Mouse (Mus musculus) embryonic facial prominence, embryonic 13.5 days (tissue): ENCODE data around the gene Slc25a22. TPM values are rescaled to one million over a fixed set of nuclear protein-coding genes. Genes with fewer than 3 reads are reported as not detected.

ENCODE experiments used
- ATAC-seq: fragments of 200-750 bp; cut with Nextera tagmentation; 2 replicates; pipeline ENCODE4 v1.8.0; 2017; ENCODE audit warnings: low read depth; ENCODE audit not compliant: insufficient number of reproducible peaks, insufficient read depth, low FRiP score, low TSS enrichment
- H3K27ac ChIP-seq: fragments of 300-500 bp; sonication (generic); 2 replicates; pipeline ENCODE4 v1.5.1; 2015; ENCODE audit warnings: moderate library complexity, mild to moderate bottlenecking, inconsistent platforms
- H3K27me3 ChIP-seq: fragments of 300-500 bp; sonication (generic); 2 replicates; pipeline ENCODE4 v1.6.1; 2015; ENCODE audit warnings: mild to moderate bottlenecking, inconsistent platforms
- H3K36me3 ChIP-seq: fragments of 300-500 bp; sonication (generic); 2 replicates; pipeline ENCODE4 v1.6.1; 2015; ENCODE audit warnings: mild to moderate bottlenecking, inconsistent platforms
- H3K4me1 ChIP-seq: fragments of 300-500 bp; sonication (generic); 2 replicates; pipeline ENCODE4 v1.6.1; 2015; ENCODE audit warnings: inconsistent platforms
- H3K4me2 ChIP-seq: fragments of 300-500 bp; sonication (generic); 2 replicates; pipeline ENCODE4 v1.6.1; 2015; ENCODE audit warnings: moderate library complexity, mild to moderate bottlenecking, inconsistent platforms
- H3K4me3 ChIP-seq: fragments of 300-500 bp; sonication (generic); 2 replicates; pipeline ENCODE4 v1.5.1; 2015; ENCODE audit warnings: mild to moderate bottlenecking, inconsistent platforms
- H3K9ac ChIP-seq: fragments of 300-500 bp; sonication (generic); 2 replicates; pipeline ENCODE4 v1.6.1; 2015; ENCODE audit warnings: mild to moderate bottlenecking, inconsistent platforms
- H3K9me3 ChIP-seq: fragments of 300-500 bp; sonication (generic); 2 replicates; pipeline ENCODE4 v1.6.1; 2016; ENCODE audit warnings: inconsistent platforms
- WGBS: fragments of 180-500 bp; shearing (Covaris S2); methylation state at CpG from one replicate; pipeline ENCODE4 v1.1.7; 2015; ENCODE audit warnings: mixed read lengths; 5-methylcytosine and 5-hydroxymethylcytosine counted together
- polyA plus RNA-seq: library from polyadenylated mRNA; unstranded; fragments of >200 nt; fragmentation: Nextera tagmentation; extraction: Ambion mirVana; gene quantifications from 2 replicates; pipeline ENCODE4 v1.2.1, GENCODE M21; 2015

The Slc25a22 gene
- polyA plus RNA-seq, result 32.4 and 35.3 TPM in 2 replicates

GRCm38 (mm10) chr7:141437178-141438120 lies at the start of gene Slc25a22:
Gene Slc25a22 (minus strand): TSS chr7:141437892.
- WGBS, result 5% methylated on average over 53 of the region's 53 CpGs
- ATAC-seq, result peak; percentile 62
- Histone ChIP-seq H3K36me3 (peaks cover 51% of the 10 kb centered on the region), H3K4me3 (peak within 1 kb of the TSS; percentile 64), H3K27me3 (no peaks in the 10 kb centered on the region), H3K9ac (peak within 1 kb of the TSS; percentile 84), H3K9me3 (no peaks in the 10 kb centered on the region), H3K27ac (peak within 1 kb of the TSS; percentile 58; the same call in 1 of the 2 replicates), H3K4me2 (peak within 1 kb of the TSS; percentile 90), H3K4me1 (peaks cover 62% of the 10 kb centered on the region)

GRCm38 (mm10) chr7:141487141-141487540 lies 49.4 kb upstream of the Slc25a22 start:
- no peak for ATAC-seq
- H3K36me3 ChIP-seq, result peaks cover 8% of the 10 kb centered on the region
- H3K4me1 ChIP-seq, result peaks cover 7% of the 10 kb centered on the region
- no peak overlapping the region for H3K27ac ChIP-seq
- H3K9me3 ChIP-seq, result no peaks in the 10 kb centered on the region
- WGBS, result 73% methylated on average over 7 of the region's 7 CpGs
- H3K27me3 ChIP-seq, result peaks cover 26% of the 10 kb centered on the region
- H3K4me2 ChIP-seq, result no peak overlapping the region
- H3K4me3 ChIP-seq, result no peak overlapping the region
- 0 out of 2 replicates have a peak overlapping the region, but pooled peaks have one; percentile 32 for H3K9ac ChIP-seq

- 83% methylated on average over 1 of the region's 1 CpGs for WGBS
- Histone ChIP-seq H3K9me3 (no peaks in the 10 kb centered on the region), H3K4me1 (peaks cover 16% of the 10 kb centered on the region), H3K9ac (no peak overlapping the region), H3K36me3 (no peaks in the 10 kb centered on the region), H3K27ac (no peak overlapping the region), H3K4me2 (no peak overlapping the region), H3K4me3 (no peak overlapping the region), H3K27me3 (peaks cover 35% of the 10 kb centered on the region)
- ATAC-seq, result no peak
Measured at GRCm38 (mm10) chr7:141486239-141486638, 48.5 kb upstream of the Slc25a22 start.

- Histone ChIP-seq H3K4me1 (peaks cover 22% of the 10 kb centered on the region), H3K4me3 (no peak overlapping the region), H3K9ac (no peak overlapping the region), H3K36me3 (no peaks in the 10 kb centered on the region), H3K27ac (no peak overlapping the region), H3K4me2 (no peak overlapping the region), H3K9me3 (no peaks in the 10 kb centered on the region), H3K27me3 (peaks cover 40% of the 10 kb centered on the region)
- 91% methylated on average over 2 of the region's 2 CpGs for WGBS
- no peak for ATAC-seq
Measured at GRCm38 (mm10) chr7:141485606-141486005, 47.9 kb upstream of the Slc25a22 start.

GRCm38 (mm10) chr7:141485186-141485585 lies 47.5 kb upstream of the Slc25a22 start:
- WGBS, result 62% methylated on average over 2 of the region's 2 CpGs
- H3K27me3 ChIP-seq, result peaks cover 40% of the 10 kb centered on the region
- no peak overlapping the region for H3K27ac ChIP-seq
- no peak overlapping the region for H3K9ac ChIP-seq
- H3K9me3 ChIP-seq, result no peaks in the 10 kb centered on the region
- no peak overlapping the region for H3K4me2 ChIP-seq
- H3K4me3 ChIP-seq, result no peak overlapping the region
- H3K4me1 ChIP-seq, result peaks cover 22% of the 10 kb centered on the region
- ATAC-seq, result no peak
- no peaks in the 10 kb centered on the region for H3K36me3 ChIP-seq

GRCm38 (mm10) chr7:141484186-141485120 lies 46.8 kb upstream of the Slc25a22 start:
- no peaks in the 10 kb centered on the region for H3K36me3 ChIP-seq
- no peak overlapping the region for H3K9ac ChIP-seq
- ATAC-seq, result no peak
- no peak overlapping the region for H3K4me2 ChIP-seq
- H3K4me1 ChIP-seq, result peaks cover 22% of the 10 kb centered on the region
- no peak overlapping the region for H3K27ac ChIP-seq
- H3K9me3 ChIP-seq, result no peaks in the 10 kb centered on the region
- no peak overlapping the region for H3K4me3 ChIP-seq
- H3K27me3 ChIP-seq, result peaks cover 40% of the 10 kb centered on the region
- 66% methylated on average over 5 of the region's 5 CpGs for WGBS

GRCm38 (mm10) chr7:141483114-141483653 lies 45.5 kb upstream of the Slc25a22 start:
- H3K27ac ChIP-seq, result no peak overlapping the region
- 0 out of 2 replicates have a peak overlapping the region, but pooled peaks have one; percentile 16 for H3K9ac ChIP-seq
- H3K4me3 ChIP-seq, result no peak overlapping the region
- WGBS, result 72% methylated on average over 6 of the region's 6 CpGs
- H3K27me3 ChIP-seq, result peaks cover 40% of the 10 kb centered on the region
- H3K9me3 ChIP-seq, result no peaks in the 10 kb centered on the region
- peaks cover 25% of the 10 kb centered on the region for H3K4me1 ChIP-seq
- ATAC-seq, result no peak
- no peaks in the 10 kb centered on the region for H3K36me3 ChIP-seq
- peak overlapping the region; percentile 99; the same call in 1 of the 2 replicates for H3K4me2 ChIP-seq

GRCm38 (mm10) chr7:141482531-141483024 lies 44.9 kb upstream of the Slc25a22 start:
- Histone ChIP-seq H3K4me3 (peak overlapping the region; percentile 59), H3K27ac (no peak overlapping the region), H3K27me3 (peaks cover 40% of the 10 kb centered on the region), H3K4me1 (peaks cover 31% of the 10 kb centered on the region), H3K4me2 (peak overlapping the region; percentile 99), H3K36me3 (no peaks in the 10 kb centered on the region), H3K9ac (peak overlapping the region; percentile 70), H3K9me3 (no peaks in the 10 kb centered on the region)
- 9% methylated on average over 11 of the region's 11 CpGs for WGBS
- ATAC-seq, result no peak

GRCm38 (mm10) chr7:141481498-141482401 lies 44.1 kb upstream of the Slc25a22 start:
- H3K4me2 ChIP-seq, result peak overlapping the region; percentile 99
- peak overlapping the region; percentile 70 for H3K9ac ChIP-seq
- H3K27ac ChIP-seq, result no peak overlapping the region
- peaks cover 40% of the 10 kb centered on the region for H3K27me3 ChIP-seq
- no peaks in the 10 kb centered on the region for H3K9me3 ChIP-seq
- H3K36me3 ChIP-seq, result no peaks in the 10 kb centered on the region
- H3K4me1 ChIP-seq, result peaks cover 39% of the 10 kb centered on the region
- no peak for ATAC-seq
- peak overlapping the region; percentile 59 for H3K4me3 ChIP-seq
- under 1% methylated on average over 81 of the region's 81 CpGs for WGBS

GRCm38 (mm10) chr7:141480842-141481497 lies 43.3 kb upstream of the Slc25a22 start:
- 0 out of 2 replicates have a peak, but pooled peaks have one; percentile 21 for ATAC-seq
- H3K4me2 ChIP-seq, result peak overlapping the region; percentile 99
- peaks cover 40% of the 10 kb centered on the region for H3K27me3 ChIP-seq
- peak overlapping the region; percentile 59 for H3K4me3 ChIP-seq
- H3K4me1 ChIP-seq, result peaks cover 47% of the 10 kb centered on the region
- 0 out of 2 replicates have a peak overlapping the region, but pooled peaks have one; percentile 70 for H3K9ac ChIP-seq
- H3K27ac ChIP-seq, result no peak overlapping the region
- no peaks in the 10 kb centered on the region for H3K9me3 ChIP-seq
- no peaks in the 10 kb centered on the region for H3K36me3 ChIP-seq
- WGBS, result 9% methylated on average over 10 of the region's 10 CpGs
